ENCODE assay signal across 8 mouse cellular contexts in genomic region chr16:91270212-91270971, GRCm38 (mm10). TPM values are rescaled to one million over a fixed set of nuclear protein-coding genes. Genes with fewer than 3 reads are reported as not detected.
DNase-seq lines count a peak whose midpoint lies in the region; ATAC-seq and TF ChIP-seq lines count a peak whose summit lies in the region.

No protein-coding gene starts in this region.

- TF ChIP-seq EP300 in liver, postnatal 0 days (IDR thresholded peaks at IDR 0.05; ENCODE audit: low read depth), result no peak

- under 1% methylated on average over 63 of the region's 63 CpGs for WGBS in hindbrain, embryonic 16.5 days
- 2% methylated on average over 63 of the region's 63 CpGs for WGBS in liver, postnatal 0 days (ENCODE audit: insufficient replicate concordance)

- DNase-seq in embryo, embryonic 10 days (ENCODE audit: low spot score), result peak; percentile 61
- DNase-seq in embryo, embryonic 10.5 days (ENCODE audit: low spot score), result no peak
- no peak for DNase-seq in testis, postnatal 14 days (ENCODE audit: low spot score)
- DNase-seq in liver, postnatal 0 days, result peak; percentile 17
- no peak for DNase-seq in adrenal gland, postnatal 14 days

- H3K9me3 ChIP-seq in hindbrain, embryonic 16.5 days (ENCODE audit: control insufficient read depth, low read length), result no peaks in the 10 kb centered on the region
- H3K9me3 ChIP-seq in liver, postnatal 0 days (ENCODE audit: low read length), result no peaks in the 10 kb centered on the region

- H3K36me3 ChIP-seq in testis, adult 2 months (ENCODE audit: control insufficient read depth, insufficient read depth, low read length), result no peaks in the 10 kb centered on the region
- H3K36me3 ChIP-seq in hindbrain, embryonic 16.5 days (ENCODE audit: control insufficient read depth, insufficient read depth, low read length), result no peaks in the 10 kb centered on the region
- H3K36me3 ChIP-seq in liver, postnatal 0 days (replicated peaks; ENCODE audit: insufficient read depth, low read length), result no peaks in the 10 kb centered on the region

- H3K27ac ChIP-seq in testis, adult 2 months (ENCODE audit: control insufficient read depth, insufficient read depth, low read depth, low read length), result no peak overlapping the region
- H3K27ac ChIP-seq in hindbrain, embryonic 16.5 days (ENCODE audit: low read depth, low read length), result peak overlapping the region; percentile 59
- H3K27ac ChIP-seq in liver, postnatal 0 days (ENCODE audit: low read depth), result no peak overlapping the region

- H3K4me2 ChIP-seq in hindbrain, embryonic 16.5 days (ENCODE audit: low read length), result peak overlapping the region; percentile 87
- peak overlapping the region; percentile 62 for H3K4me2 ChIP-seq in liver, postnatal 0 days (ENCODE audit: low read depth, low read length)

- H3K9ac ChIP-seq in hindbrain, embryonic 16.5 days (ENCODE audit: low read depth, low read length), result peak overlapping the region; percentile 62
- no peak overlapping the region for H3K9ac ChIP-seq in liver, postnatal 0 days (replicated peaks)

- no peaks in the 10 kb centered on the region for H3K27me3 ChIP-seq in testis, adult 2 months (ENCODE audit: control insufficient read depth, insufficient read depth, low read length)
- peaks cover 85% of the 10 kb centered on the region for H3K27me3 ChIP-seq in hindbrain, embryonic 16.5 days (replicated peaks; ENCODE audit: control insufficient read depth, insufficient read depth, low read length)
- peaks cover 91% of the 10 kb centered on the region for H3K27me3 ChIP-seq in liver, postnatal 0 days (ENCODE audit: insufficient read depth, low read length)

- no peak for TF ChIP-seq POLR2A in testis, adult 2 months (IDR thresholded peaks at IDR 0.05; ENCODE audit: control insufficient read depth, low read depth, low read length)

- no peak for TF ChIP-seq CTCF in testis, adult 2 months (IDR thresholded peaks at IDR 0.05; ENCODE audit: control insufficient read depth, insufficient read depth, insufficient replicate concordance, low read depth, low read length)
- TF ChIP-seq CTCF in liver, postnatal 0 days (IDR thresholded peaks at IDR 0.05; ENCODE audit: low read depth), result no peak

- ATAC-seq in hindbrain, embryonic 16.5 days, result peak; percentile 19; the same call in 1 of the 2 replicates
- ATAC-seq in liver, postnatal 0 days, result no peak
- ATAC-seq in megakaryocyte progenitor cell, adult 5-6 weeks (replicated peaks; ENCODE audit: poor library complexity), result no peak

- peak overlapping the region; percentile 39 for H3K4me3 ChIP-seq in testis, adult 2 months (ENCODE audit: control insufficient read depth, low read depth, low read length)
- peak overlapping the region; percentile 53 for H3K4me3 ChIP-seq in hindbrain, embryonic 16.5 days (ENCODE audit: low read length)
- peak overlapping the region; percentile 26 for H3K4me3 ChIP-seq in liver, postnatal 0 days (ENCODE audit: low read depth, low read length)

- H3K4me1 ChIP-seq in testis, adult 2 months (ENCODE audit: control insufficient read depth, insufficient read depth, low read length), result peaks cover 11% of the 10 kb centered on the region
- peaks cover 21% of the 10 kb centered on the region for H3K4me1 ChIP-seq in hindbrain, embryonic 16.5 days (ENCODE audit: control insufficient read depth, insufficient read depth, low read depth, low read length)
- H3K4me1 ChIP-seq in liver, postnatal 0 days (ENCODE audit: insufficient read depth), result peaks cover 5% of the 10 kb centered on the region; the same call in 1 of the 2 replicates

RNA-seq across cellular contexts. Expression of gene Olig1, which starts 0.8 kb away (rescaled TPM):
- 3.2 and 3.3 TPM in 2 replicates for polyA plus RNA-seq in testis, adult 2 months (2012; rRNA removed)
- 153 and 190 TPM in 2 replicates for polyA plus RNA-seq in hindbrain, embryonic 16.5 days (2015; fragmentation: Nextera tagmentation; extraction: Ambion mirVana)
- 0.28 and 0.33 TPM in 2 replicates for polyA plus RNA-seq in liver, postnatal 0 days (2015; fragmentation: Nextera tagmentation; extraction: Ambion mirVana)
- not detected in 2 replicates for total RNA-seq in megakaryocyte progenitor cell, adult 5-6 weeks (2015)
- total RNA-seq in megakaryocyte progenitor cell, adult 5-6 weeks (2017), result not detected in 2 replicates
- total RNA-seq in adrenal gland, postnatal 14 days (2021), result 1.1 and 1.2 TPM in 2 replicates

RNA-seq across cellular contexts. Expression of gene Olig2, which starts 45.1 kb away (rescaled TPM):
- polyA plus RNA-seq in testis, adult 2 months (2012; rRNA removed), result not detected in 2 replicates
- polyA plus RNA-seq in hindbrain, embryonic 16.5 days (2015; fragmentation: Nextera tagmentation; extraction: Ambion mirVana), result 6.1 and 11.4 TPM in 2 replicates
- not detected in 2 replicates for polyA plus RNA-seq in liver, postnatal 0 days (2015; fragmentation: Nextera tagmentation; extraction: Ambion mirVana)
- total RNA-seq in megakaryocyte progenitor cell, adult 5-6 weeks (2015), result not detected in 2 replicates
- total RNA-seq in megakaryocyte progenitor cell, adult 5-6 weeks (2017), result not detected in 2 replicates
- 0.15 TPM in 1 of 2 replicates, not detected in the other for total RNA-seq in adrenal gland, postnatal 14 days (2021)

Comparison
In these comparisons a context has a peak if more than half of its experiments do, and no peak if none do; other contexts are left out.
1. DNase-seq: peak in embryo, embryonic 10 days (single experiment) and liver, postnatal 0 days (single experiment); none in embryo, embryonic 10.5 days (single experiment), testis, postnatal 14 days (single experiment) and adrenal gland, postnatal 14 days (single experiment).
2. RNA of gene Olig1, which starts 0.8 kb away (polyA plus RNA-seq): 153 to 190 TPM in hindbrain, embryonic 16.5 days; 3.2 to 3.3 TPM in testis, adult 2 months and 0.28 to 0.33 TPM in liver, postnatal 0 days; every median in the first group is over 10 times any median in the second.
3. Peak in every context shown above with its lines, with median percentiles within 50 percentile points of each other: H3K4me3 ChIP-seq.